Mouse (Mus musculus) lung, adult 2 months (tissue): ENCODE results near the gene Ccnk.

Experiments
- CTCF ChIP-seq: fragments of 200-500 bp; IDR thresholded peaks from 2 replicates; pipeline ENCODE4 v1.5.1; 2011; ENCODE audit warnings: mild to moderate bottlenecking, low read length, control low read depth; ENCODE audit not compliant: insufficient read depth
- POLR2A ChIP-seq: fragments of 200-500 bp; IDR thresholded peaks from 2 replicates; pipeline ENCODE4 v1.6.1; 2011; ENCODE audit warnings: low read depth, mild to moderate bottlenecking, control low read depth, low read length, borderline replicate concordance; ENCODE audit errors: extremely low read depth

DNA sequence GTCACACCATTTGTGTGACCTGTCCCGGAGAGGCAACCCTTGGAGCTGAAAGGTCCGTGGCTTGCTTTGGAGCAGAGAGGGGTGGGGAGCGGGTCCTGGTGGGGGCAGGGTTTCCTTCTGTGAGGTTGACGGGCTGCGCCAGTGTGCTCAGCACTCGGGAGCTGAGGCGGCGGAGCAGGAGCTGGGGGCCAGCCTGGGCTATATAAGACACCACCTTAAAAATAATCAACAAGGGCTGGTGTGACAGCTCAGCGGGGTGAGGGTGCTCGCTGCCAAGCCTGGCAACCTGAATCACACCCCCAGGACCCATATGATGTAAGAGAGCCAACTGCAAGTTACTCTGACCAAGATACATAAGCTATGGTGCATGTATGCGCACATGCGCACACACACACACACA lies 50.7 kb downstream of the Ccnk start:
- TF ChIP-seq POLR2A (no peak), CTCF (no peak)
